Mouse (Mus musculus): ENCODE measurements around the gene Kcne2.

DNA sequence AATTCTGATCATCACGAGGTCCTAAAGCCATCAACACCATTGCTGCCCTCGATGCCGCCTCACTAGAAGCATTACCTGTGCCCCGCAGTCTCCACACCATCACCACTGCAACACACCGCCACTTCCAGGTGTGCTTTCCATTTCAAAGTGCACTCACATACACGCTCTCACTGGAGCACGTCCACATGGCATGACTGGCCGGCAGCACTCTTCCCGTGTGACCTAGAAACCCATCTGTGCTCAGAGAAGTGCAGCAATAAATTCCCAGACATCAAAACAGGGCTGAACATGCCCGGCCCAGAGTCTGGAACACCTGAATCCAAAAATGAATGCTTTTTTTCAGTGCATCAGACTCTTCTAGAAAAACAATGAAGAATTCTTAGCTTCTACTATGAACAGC is 35.7 kb downstream of the Kcne2 start:
- TF ChIP-seq GATA1 (IDR thresholded peaks at IDR 0.05; ENCODE audit: borderline replicate concordance, low read length) (no peak), FLI1 (IDR thresholded peaks at IDR 0.05; ENCODE audit: low read length) (no peak)

Data from megakaryocyte, embryonic 14.5 days (primary cell).